Mouse (Mus musculus) lung, postnatal 0 days (tissue): Measurements from ENCODE around the gene Moxd2.

Source experiments
- CTCF ChIP-seq: IDR thresholded peaks from 2 replicates; pipeline ENCODE4 v1.5.1; 2016; ENCODE audit warnings: antibody characterized with exemption, mild to moderate bottlenecking
- EP300 ChIP-seq: IDR thresholded peaks from 2 replicates; pipeline ENCODE4 v1.6.1; 2016; ENCODE audit warnings: antibody characterized with exemption, mild to moderate bottlenecking, control low read depth

DNA sequence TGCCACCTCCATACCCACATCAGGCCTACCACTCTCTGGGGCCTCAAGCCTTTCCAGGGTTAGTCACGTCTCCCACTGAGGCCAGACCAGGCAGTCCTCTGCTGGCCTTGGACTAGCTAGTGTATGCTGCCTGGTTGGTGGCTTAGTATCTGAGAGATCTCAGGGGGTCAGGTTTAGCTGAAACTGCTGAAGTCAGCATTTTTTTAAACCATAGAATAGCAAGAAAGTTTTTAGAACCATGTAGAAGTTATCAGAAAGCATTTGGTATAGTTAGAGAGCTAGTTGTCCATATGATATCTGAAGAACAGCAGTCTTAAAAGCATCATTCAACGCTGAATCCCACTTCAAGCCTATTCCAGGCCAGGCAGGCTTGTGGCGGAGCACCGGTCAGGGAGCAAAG is 32.7 kb upstream of the Moxd2 start:
- TF ChIP-seq EP300 (no peak), CTCF (no peak)
